Mouse (Mus musculus): ENCODE measurements around the gene Sbno1.
"Not testable (repeated sequence)": the region's sequence is repeated elsewhere in the genome, so short reads cannot be mapped to it uniquely, and the experiment has no call there.

Gene Sbno1

GRCm38 (mm10) chr5:124425412-124426259 is at the start of gene Sbno1:
Gene Sbno1, minus strand, starts transcription at chr5:124426001.
- DNase-seq, result peak; percentile 94

GRCm38 (mm10) chr5:124470591-124471171 is 44.9 kb upstream of the Sbno1 start:
- no peak for DNase-seq

- DNase-seq, result no peak
Measured at GRCm38 (mm10) chr5:124469486-124469885, 43.7 kb upstream of the Sbno1 start.

GRCm38 (mm10) chr5:124468365-124468764 is 42.6 kb upstream of the Sbno1 start:
- DNase-seq, result no peak

GRCm38 (mm10) chr5:124467766-124468165 is 42.0 kb upstream of the Sbno1 start:
- no peak for DNase-seq

GRCm38 (mm10) chr5:124464905-124465304 is 39.1 kb upstream of the Sbno1 start:
- DNase-seq, result no peak

- no peak for DNase-seq
Measured at GRCm38 (mm10) chr5:124463462-124463861, 37.7 kb upstream of the Sbno1 start.

GRCm38 (mm10) chr5:124462297-124463025 is 36.7 kb upstream of the Sbno1 start:
- DNase-seq, result no peak

GRCm38 (mm10) chr5:124460922-124461321 is 35.1 kb upstream of the Sbno1 start:
- not testable (repeated sequence) for DNase-seq

- DNase-seq, result no peak
Measured at GRCm38 (mm10) chr5:124456762-124457161, 31.0 kb upstream of the Sbno1 start.

GRCm38 (mm10) chr5:124454082-124454419 is 28.2 kb upstream of the Sbno1 start:
- no peak for DNase-seq

GRCm38 (mm10) chr5:124453339-124454081 is 27.7 kb upstream of the Sbno1 start:
- DNase-seq, result peak; percentile 46

GRCm38 (mm10) chr5:124452494-124453228 is 26.9 kb upstream of the Sbno1 start:
- DNase-seq, result no peak

GRCm38 (mm10) chr5:124450641-124451340 is 25.0 kb upstream of the Sbno1 start:
- no peak for DNase-seq

- DNase-seq, result no peak
Measured at GRCm38 (mm10) chr5:124450051-124450450, 24.2 kb upstream of the Sbno1 start.

GRCm38 (mm10) chr5:124449494-124449893 is 23.7 kb upstream of the Sbno1 start:
- DNase-seq, result no peak

GRCm38 (mm10) chr5:124446301-124446881 is 20.6 kb upstream of the Sbno1 start:
- DNase-seq, result no peak

- DNase-seq, result peak; percentile 39
Measured at GRCm38 (mm10) chr5:124445621-124446293, 20.0 kb upstream of the Sbno1 start.

- peak; percentile 71 for DNase-seq
Measured at GRCm38 (mm10) chr5:124444661-124445561, 19.1 kb upstream of the Sbno1 start.

- DNase-seq, result no peak
Measured at GRCm38 (mm10) chr5:124444208-124444607, 18.4 kb upstream of the Sbno1 start.

Measured in cerebellum, adult 11 months (tissue).